Mouse (Mus musculus): ENCODE data around the gene Kcnj9.

GRCm38 (mm10) chr1:172347382-172347781 lies 18.3 kb upstream of the Kcnj9 start:
- TF ChIP-seq CTCF (IDR thresholded peaks at IDR 0.05; ENCODE audit: borderline replicate concordance, insufficient read depth, low read depth, low read length) (no peak), POLR2A (IDR thresholded peaks at IDR 0.05; ENCODE audit: borderline replicate concordance, insufficient read depth, low read length) (no peak)
